Mouse (Mus musculus): ENCODE data around the gene Tanc2. TPM values are rescaled to one million over a fixed set of nuclear protein-coding genes. Genes with fewer than 3 reads are reported as not detected.

Tanc2 gene
- total and polyA plus RNA-seq, 3 experiments, result 0.04 to 0.18 TPM; not detected in 1

- TF ChIP-seq NELFE (IDR thresholded peaks at IDR 0.05; ENCODE audit: low read depth, low read length) (no peak), ZMIZ1 (IDR thresholded peaks at IDR 0.05; ENCODE audit: low read depth, low read length) (no peak)
- Histone ChIP-seq H3K4me1 (ENCODE audit: control insufficient read depth in 1 of 2, insufficient read depth in 2 of 2, low read length in 2 of 2) (no peaks in the 10 kb centered on the region), H3K9me3 (replicated peaks; ENCODE audit: insufficient read depth, low read length) (no peaks in the 10 kb centered on the region), H3K27ac (ENCODE audit: control insufficient read depth, low read depth, low read length) (no peak overlapping the region), H3K9ac (ENCODE audit: control insufficient read depth, low read depth, low read length, poor library complexity, severe bottlenecking) (no peak overlapping the region), H3K27me3 (ENCODE audit: control insufficient read depth in 1 of 2, insufficient read depth in 2 of 2, low read length in 2 of 2) (peaks cover 16 to 36% of the 10 kb centered on the region in 2 experiments), H3K79me2 (ENCODE audit: control insufficient read depth, insufficient read depth, low read length, poor library complexity) (no peaks in the 10 kb centered on the region), H3K36me3 (ENCODE audit: control insufficient read depth in 1 of 2, insufficient read depth in 2 of 2, low read length in 2 of 2) (no peaks in the 10 kb centered on the region), H3K4me3 (ENCODE audit: control insufficient read depth in 1 of 2, insufficient read depth in 1 of 2, low read depth in 2 of 2, low read length in 2 of 2) (no peak overlapping the region)
- no peak for DNase-seq (ENCODE audit: low read depth, low spot score)
These were observed 323.8 kb downstream of the Tanc2 start for GRCm38 (mm10) chr11:105913580-105913979.

- H3K79me2 ChIP-seq (ENCODE audit: control insufficient read depth, insufficient read depth, low read length, poor library complexity), result no peaks in the 10 kb centered on the region
- H3K36me3 ChIP-seq (ENCODE audit: control insufficient read depth in 1 of 2, insufficient read depth in 2 of 2, low read length in 2 of 2), result peaks cover 0 to 6% of the 10 kb centered on the region in 2 experiments; a peak in 2 of 4 replicates
- H3K4me3 ChIP-seq (ENCODE audit: control insufficient read depth in 1 of 2, insufficient read depth in 1 of 2, low read depth in 2 of 2, low read length in 2 of 2), result no peak overlapping the region
- DNase-seq (ENCODE audit: low read depth, low spot score), result peak; percentile 57
- no peaks in the 10 kb centered on the region for H3K9me3 ChIP-seq (replicated peaks; ENCODE audit: insufficient read depth, low read length)
- H3K9ac ChIP-seq (ENCODE audit: control insufficient read depth, low read depth, low read length, poor library complexity, severe bottlenecking), result no peak overlapping the region
- H3K4me1 ChIP-seq (ENCODE audit: control insufficient read depth in 1 of 2, insufficient read depth in 2 of 2, low read length in 2 of 2), result peaks cover 0 to 26% of the 10 kb centered on the region in 2 experiments; a peak in 3 of 4 replicates
- no peak overlapping the region for H3K27ac ChIP-seq (ENCODE audit: control insufficient read depth, low read depth, low read length)
- peak; percentile 67; the same call in 1 of the 2 replicates for TF ChIP-seq MAX (IDR thresholded peaks at IDR 0.05; ENCODE audit: low read length)
- no peak for TF ChIP-seq MAZ (IDR thresholded peaks at IDR 0.05; ENCODE audit: low read depth, low read length)
- TF ChIP-seq USF2 (IDR thresholded peaks at IDR 0.05; ENCODE audit: borderline replicate concordance in 1 of 2, insufficient read depth in 1 of 2, low read depth in 1 of 2, low read length in 2 of 2), result 0 out of 4 replicates have a peak, but pooled peaks of 1 of the 2 experiments have one; percentile 9
- peak; percentile 75 for TF ChIP-seq USF1 (IDR thresholded peaks at IDR 0.05; ENCODE audit: low read depth, low read length)
- no peak for TF ChIP-seq MXI1 (IDR thresholded peaks at IDR 0.05; ENCODE audit: low read depth, low read length)
- 0 out of 2 replicates have a peak, but pooled peaks have one; percentile 10 for TF ChIP-seq ELF1 (IDR thresholded peaks at IDR 0.05; ENCODE audit: low read depth, low read length)
- peaks cover 3 to 13% of the 10 kb centered on the region in 2 experiments for H3K27me3 ChIP-seq (ENCODE audit: control insufficient read depth in 1 of 2, insufficient read depth in 2 of 2, low read length in 2 of 2)
These were observed 330.5 kb downstream of the Tanc2 start for GRCm38 (mm10) chr11:105920098-105920785.

- H3K9me3 ChIP-seq (replicated peaks; ENCODE audit: insufficient read depth, low read length), result no peaks in the 10 kb centered on the region
- no peak overlapping the region for H3K27ac ChIP-seq (ENCODE audit: control insufficient read depth, low read depth, low read length)
- H3K27me3 ChIP-seq (ENCODE audit: control insufficient read depth in 1 of 2, insufficient read depth in 2 of 2, low read length in 2 of 2), result peaks cover 3 to 10% of the 10 kb centered on the region in 2 experiments
- no peaks in the 10 kb centered on the region for H3K79me2 ChIP-seq (ENCODE audit: control insufficient read depth, insufficient read depth, low read length, poor library complexity)
- peak; percentile 25 for DNase-seq (ENCODE audit: low read depth, low spot score)
- TF ChIP-seq USF1 (IDR thresholded peaks at IDR 0.05; ENCODE audit: low read depth, low read length) (peak; percentile 36; the same call in 1 of the 2 replicates), ETS1 (IDR thresholded peaks at IDR 0.05; ENCODE audit: low read depth, low read length) (no peak)
- no peak overlapping the region for H3K4me3 ChIP-seq (ENCODE audit: control insufficient read depth in 1 of 2, insufficient read depth in 1 of 2, low read depth in 2 of 2, low read length in 2 of 2)
- H3K4me1 ChIP-seq (ENCODE audit: control insufficient read depth in 1 of 2, insufficient read depth in 2 of 2, low read length in 2 of 2), result peaks cover 0 to 26% of the 10 kb centered on the region in 2 experiments; a peak in 3 of 4 replicates
- H3K9ac ChIP-seq (ENCODE audit: control insufficient read depth, low read depth, low read length, poor library complexity, severe bottlenecking), result no peak overlapping the region
- H3K36me3 ChIP-seq (ENCODE audit: control insufficient read depth in 1 of 2, insufficient read depth in 2 of 2, low read length in 2 of 2), result peaks cover 0 to 6% of the 10 kb centered on the region in 2 experiments; a peak in 2 of 4 replicates
These were observed 331.1 kb downstream of the Tanc2 start for GRCm38 (mm10) chr11:105920836-105921235.

All from MEL (cell line).